Mouse (Mus musculus): ENCODE measurements around the gene Lor.

The Lor gene

DNA sequence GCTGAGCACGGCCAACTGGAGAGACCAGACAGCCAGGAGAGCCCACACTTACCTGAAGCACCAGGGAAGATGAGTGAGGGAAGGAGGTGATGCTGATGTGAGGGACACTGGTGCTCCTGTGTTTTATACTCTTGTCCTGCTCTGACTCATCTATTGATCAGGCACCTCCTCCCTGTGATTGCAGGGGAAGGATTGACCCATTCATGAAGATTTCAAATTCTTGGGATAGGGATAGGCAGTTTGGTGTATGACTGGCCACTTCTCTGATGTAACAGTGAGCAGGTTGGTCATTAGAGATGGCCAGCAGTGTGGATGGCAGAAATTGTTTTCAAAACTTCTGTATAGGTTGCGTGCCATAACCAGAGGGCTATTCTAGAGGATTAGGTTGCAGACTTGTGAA is at the start of gene Lor:
TSS of gene Lor (minus strand) at position 101 of the 400 bp plus-strand sequence.
- no peak for DNase-seq (ENCODE audit: low read depth, low spot score)

DNA sequence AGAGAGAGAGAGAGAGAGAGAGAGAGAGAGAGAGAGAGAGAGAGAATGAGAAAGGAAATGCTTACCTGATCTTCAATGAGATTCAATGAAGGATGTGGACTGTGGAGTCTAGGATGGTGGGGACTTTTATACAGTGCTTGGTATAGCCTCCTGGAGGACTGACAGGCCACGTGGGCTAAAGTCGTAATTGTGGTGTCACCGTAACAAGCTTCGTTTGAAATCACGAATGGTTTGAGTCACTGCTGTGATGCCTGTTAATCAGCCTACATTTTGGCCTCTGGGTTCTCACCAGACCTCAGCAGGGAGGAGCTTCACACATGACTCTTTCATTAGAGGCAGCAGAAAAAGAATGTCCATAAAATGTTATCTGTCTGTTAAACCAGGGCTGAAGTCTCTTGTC is 40.9 kb upstream of the Lor start, which contains the start of gene Prr9:
TSS of gene Prr9 (minus strand) at position 101 of the 400 bp plus-strand sequence.
- no peak for DNase-seq (ENCODE audit: low read depth, low spot score)

DNA sequence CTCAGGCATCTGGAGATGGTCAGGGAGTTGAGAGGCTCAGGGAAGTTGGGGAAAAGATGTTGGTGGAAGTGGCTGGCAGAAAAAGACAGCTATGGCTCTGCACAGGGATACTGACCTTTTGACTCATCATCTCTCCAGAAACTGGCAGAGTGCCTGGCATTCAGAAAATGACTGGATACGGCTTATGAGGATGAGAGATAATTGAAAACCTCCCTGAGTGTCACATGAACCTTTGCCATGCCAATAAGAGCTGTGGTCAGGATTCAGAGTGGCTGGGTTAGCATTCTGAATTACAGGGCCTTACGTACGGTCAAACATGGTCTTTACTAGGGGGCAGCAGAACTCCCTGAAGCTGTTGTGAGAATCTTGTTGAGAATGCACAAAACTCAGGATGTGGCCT is 38.0 kb upstream of the Lor start:
- peak; percentile 2 for DNase-seq (ENCODE audit: low read depth, low spot score)

DNA sequence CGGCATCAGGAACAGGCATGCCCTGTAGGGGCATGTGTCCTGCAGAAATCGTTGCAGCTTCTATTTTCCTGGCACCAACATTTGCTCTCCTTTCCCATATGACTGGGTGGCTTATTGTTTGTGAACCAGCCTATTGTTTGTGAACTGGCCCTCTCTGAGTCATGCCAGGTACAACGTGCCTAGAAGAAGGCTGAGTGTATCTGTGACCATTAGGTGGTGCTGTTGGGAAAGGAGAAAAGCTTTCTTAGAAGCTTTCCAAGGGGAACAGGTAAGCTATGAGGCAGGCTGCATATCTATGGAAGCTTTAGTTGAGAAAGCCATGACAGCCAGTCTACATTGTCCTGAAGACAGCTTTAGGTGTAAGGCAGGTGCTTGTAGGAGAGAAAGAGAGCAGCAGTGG is 35.0 kb upstream of the Lor start:
- DNase-seq (ENCODE audit: low read depth, low spot score), result peak; percentile 56

- no peak for DNase-seq (ENCODE audit: low read depth, low spot score)
These were observed 28.6 kb upstream of the Lor start for GRCm38 (mm10) chr3:92111526-92111925.

DNA sequence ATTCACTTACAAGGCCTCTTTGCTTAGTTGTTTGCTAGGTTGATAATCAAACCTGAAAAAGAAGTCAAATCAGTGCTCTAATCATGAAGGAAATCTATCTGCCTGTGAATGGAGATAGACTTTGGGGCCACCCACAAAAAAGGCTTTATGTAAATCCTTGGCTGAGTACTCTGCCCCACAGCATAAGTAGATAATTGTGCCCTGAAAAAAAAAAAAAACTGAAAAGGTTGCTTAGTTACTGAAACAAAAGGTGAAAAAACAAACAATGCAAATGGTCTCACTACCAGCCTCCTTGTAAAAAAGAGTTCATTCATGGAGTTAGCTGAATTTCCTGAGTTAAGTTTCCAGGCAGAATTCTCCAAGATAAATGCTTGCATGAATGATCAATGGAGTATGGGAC is 27.8 kb upstream of the Lor start:
- DNase-seq (ENCODE audit: low read depth, low spot score), result no peak

DNA sequence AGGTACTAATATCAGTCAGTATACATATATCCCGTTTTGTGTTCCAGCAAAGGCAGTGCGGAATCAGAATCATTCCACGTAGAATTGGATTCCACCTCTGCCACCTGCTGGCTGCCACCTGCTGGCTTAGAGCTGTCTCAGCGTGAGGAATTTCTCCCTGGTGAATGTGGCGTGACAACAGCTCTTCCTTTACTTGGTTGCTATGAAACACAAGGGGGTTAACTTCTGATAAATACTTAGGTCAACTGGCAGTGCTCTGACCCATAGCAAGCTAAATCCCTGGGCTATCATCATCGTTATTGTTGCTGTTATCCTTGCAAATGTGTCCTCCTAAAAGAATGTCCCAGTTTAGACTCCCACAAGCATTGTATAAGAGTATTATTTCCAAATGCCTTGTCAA is 23.6 kb upstream of the Lor start:
- DNase-seq (ENCODE audit: low read depth, low spot score), result peak; percentile 60

GRCm38 (mm10) chr3:92081285-92081931 is 1.5 kb downstream of the Lor start:
- no peak for DNase-seq (ENCODE audit: low read depth, low spot score)

DNA sequence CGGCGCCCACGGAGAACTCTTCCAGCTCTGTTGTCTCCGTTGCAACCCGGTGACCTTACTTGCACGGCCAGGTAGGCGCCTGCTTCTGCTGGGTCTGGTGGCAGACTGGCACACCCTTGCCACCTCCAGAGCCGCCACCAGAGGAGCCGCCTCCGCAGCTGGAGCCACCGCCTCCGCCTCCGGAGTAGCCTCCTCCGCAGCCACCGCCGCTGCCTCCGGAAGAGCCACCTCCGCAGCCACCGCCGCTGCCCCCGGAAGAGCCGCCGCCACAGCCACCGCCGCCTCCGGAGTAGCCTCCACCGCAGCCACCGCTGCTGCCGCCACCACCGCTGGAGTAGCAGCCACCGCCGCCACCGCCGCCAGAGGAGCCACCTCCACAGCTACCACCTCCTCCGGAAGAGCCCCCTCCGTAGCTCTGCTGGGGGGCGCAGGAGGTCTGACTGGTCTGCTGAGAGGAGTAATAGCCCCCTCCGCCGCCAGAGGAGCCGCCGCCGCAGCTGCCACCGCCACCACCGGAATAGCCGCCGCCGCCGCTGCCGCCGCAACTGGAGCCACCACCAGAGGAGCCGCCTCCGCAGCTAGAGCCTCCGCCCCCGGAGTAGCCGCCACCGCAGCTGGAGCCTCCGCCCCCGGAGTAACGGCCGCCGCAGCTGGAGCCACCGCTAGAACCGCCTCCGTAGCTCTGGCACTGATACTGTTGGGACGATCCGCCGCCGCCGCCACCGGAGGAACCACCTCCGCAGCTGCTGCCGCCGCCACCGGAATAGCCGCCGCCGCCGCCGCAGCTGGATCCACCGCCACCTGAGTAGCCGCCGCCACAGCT is 2.3 kb downstream of the Lor start:
- DNase-seq (ENCODE audit: low read depth, low spot score), result peak; percentile 48

GRCm38 (mm10) chr3:92050382-92051054 is 32.4 kb downstream of the Lor start:
- DNase-seq (ENCODE audit: low read depth, low spot score), result peak; percentile 47

GRCm38 (mm10) chr3:92033892-92034291 is 49.0 kb downstream of the Lor start:
- DNase-seq (ENCODE audit: low read depth, low spot score), result no peak

- DNase-seq (ENCODE audit: low read depth, low spot score), result no peak
These were observed 49.7 kb downstream of the Lor start for GRCm38 (mm10) chr3:92033203-92033602.

Data from brain, adult 2 months (tissue).